ENCODE assay signal across 13 mouse cellular contexts in the genomic region with DNA sequence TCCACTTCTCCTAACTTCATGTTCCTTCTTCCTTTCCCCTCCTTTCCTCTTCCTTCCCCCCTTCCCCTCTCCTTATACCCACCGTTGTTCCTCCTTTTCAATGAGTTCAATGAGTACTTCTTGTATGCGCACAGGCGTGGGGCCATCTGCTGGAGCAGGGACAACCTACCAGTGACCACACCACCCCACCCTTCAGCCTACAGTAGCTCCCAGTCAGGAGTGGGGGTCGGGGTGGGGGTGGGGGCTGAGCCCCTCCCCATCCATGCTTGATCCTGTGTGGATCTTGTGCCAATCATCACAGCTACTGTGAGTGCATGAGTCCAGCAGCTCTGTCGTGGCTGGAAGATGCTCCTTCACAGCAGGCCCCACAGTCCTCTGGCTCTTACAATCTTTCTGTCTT.
DNase-seq lines count a peak whose midpoint lies in the region; ATAC-seq and TF ChIP-seq lines count a peak whose summit lies in the region.
"Had no signal": no experiment of that assay in that cellular context is flagged by ENCODE, and none has a peak within 500 bp of the region (broad histone marks: within the 10 kb centered on the region; RNA-seq: fewer than 3 reads in every experiment).

No protein-coding gene starts in this region.

- no peak overlapping the region for H3K4me2 ChIP-seq in hindbrain, embryonic 13.5 days
- H3K4me2 ChIP-seq in hindbrain, embryonic 14.5 days (replicated peaks), result no peak overlapping the region
- H3K4me2 ChIP-seq in midbrain, embryonic 14.5 days (ENCODE audit: low read length), result no peak overlapping the region
- peak overlapping the region; percentile 76 for H3K4me2 ChIP-seq in myocyte (ENCODE audit: low read depth)
- H3K4me2 ChIP-seq: forebrain, embryonic 15.5 days had no signal

- intact Hi-C loops in gastrocnemius, adult 2 months (cut with DNase I), result loop anchor here (5.0 kb wide), 1 partner anchor 131 kb away; no protein-coding TSS in a partner anchor

- no peak for TF ChIP-seq CTCF in gastrocnemius, adult 2 months (IDR thresholded peaks at IDR 0.05)

- peaks cover 6% of the 10 kb centered on the region for H3K4me1 ChIP-seq in hindbrain, embryonic 13.5 days (replicated peaks)
- H3K4me1 ChIP-seq in hindbrain, embryonic 14.5 days (replicated peaks; ENCODE audit: control insufficient read depth, insufficient read depth, low read length), result no peaks in the 10 kb centered on the region
- H3K4me1 ChIP-seq in midbrain, embryonic 10.5 days, result peaks cover 29% of the 10 kb centered on the region
- peaks cover 3% of the 10 kb centered on the region; the same call in 1 of the 2 replicates for H3K4me1 ChIP-seq in midbrain, embryonic 14.5 days (ENCODE audit: control insufficient read depth, insufficient read depth, low read length)
- H3K4me1 ChIP-seq: forebrain, embryonic 15.5 days had no signal

- peak; percentile 39 for ATAC-seq in hindbrain, embryonic 13.5 days (ENCODE audit: low FRiP score)
- no peak for ATAC-seq in hindbrain, embryonic 14.5 days (ENCODE audit: low FRiP score)
- ATAC-seq in midbrain, embryonic 14.5 days (ENCODE audit: low FRiP score, low TSS enrichment), result no peak
- ATAC-seq: forebrain, embryonic 15.5 days; liver, postnatal 0 days had no signal

- 0 out of 2 replicates have a peak, but pooled peaks cover 3% of the 10 kb centered on the region for H3K27me3 ChIP-seq in hindbrain, embryonic 13.5 days
- no peaks in the 10 kb centered on the region for H3K27me3 ChIP-seq in hindbrain, embryonic 14.5 days (ENCODE audit: control insufficient read depth, insufficient read depth, low read length)
- H3K27me3 ChIP-seq in midbrain, embryonic 10.5 days (ENCODE audit: low read depth, poor library complexity, severe bottlenecking), result no peaks in the 10 kb centered on the region
- H3K27me3 ChIP-seq in midbrain, embryonic 14.5 days (ENCODE audit: control insufficient read depth, insufficient read depth, low read length), result no peaks in the 10 kb centered on the region
- no peaks in the 10 kb centered on the region for H3K27me3 ChIP-seq in myocyte (ENCODE audit: control insufficient read depth, insufficient read depth, insufficient read length)
- H3K27me3 ChIP-seq: forebrain, embryonic 15.5 days had no signal

- TF ChIP-seq POLR2A in myocyte (IDR thresholded peaks at IDR 0.05; ENCODE audit: insufficient read length, low read depth), result no peak

- no peak for DNase-seq in gastrocnemius, adult 2 months
- no peak for DNase-seq in gastrocnemius, postnatal 4 days (ENCODE audit: low spot score in 2 of 2)
- no peak for DNase-seq in hindbrain, embryonic 14.5 days (ENCODE audit: low spot score)
- DNase-seq in midbrain, embryonic 10.5 days (ENCODE audit: low spot score), result no peak
- DNase-seq in midbrain, embryonic 14.5 days, result no peak
- DNase-seq in gastrocnemius, postnatal 25 days, result no peak
- DNase-seq: adrenal gland, postnatal 25 days; liver, postnatal 0 days; right cerebral cortex, postnatal 4 days; thymus, postnatal 14 days had no signal

- WGBS in hindbrain, embryonic 13.5 days, result 38% methylated on average over 5 of the region's 5 CpGs
- 43% methylated on average over 5 of the region's 5 CpGs for WGBS in hindbrain, embryonic 14.5 days
- WGBS in midbrain, embryonic 10.5 days, result 40% methylated on average over 5 of the region's 5 CpGs
- WGBS in midbrain, embryonic 14.5 days, result 39% methylated on average over 5 of the region's 5 CpGs

- no peaks in the 10 kb centered on the region for H3K9me3 ChIP-seq in hindbrain, embryonic 13.5 days
- H3K9me3 ChIP-seq in hindbrain, embryonic 14.5 days (ENCODE audit: control insufficient read depth, low read length), result no peaks in the 10 kb centered on the region
- H3K9me3 ChIP-seq in midbrain, embryonic 10.5 days (replicated peaks), result no peaks in the 10 kb centered on the region
- H3K9me3 ChIP-seq in midbrain, embryonic 14.5 days (ENCODE audit: control insufficient read depth, low read length), result no peaks in the 10 kb centered on the region
- H3K9me3 ChIP-seq: forebrain, embryonic 15.5 days had no signal

- peaks cover 11% of the 10 kb centered on the region for H3K79me2 ChIP-seq in myocyte (ENCODE audit: control insufficient read depth, insufficient read depth)

- H3ac ChIP-seq in myocyte (ENCODE audit: control insufficient read depth, insufficient read length), result no peak overlapping the region

- no peaks in the 10 kb centered on the region for H3K36me3 ChIP-seq in hindbrain, embryonic 13.5 days
- H3K36me3 ChIP-seq in hindbrain, embryonic 14.5 days (replicated peaks; ENCODE audit: control insufficient read depth, insufficient read depth), result no peaks in the 10 kb centered on the region
- H3K36me3 ChIP-seq in midbrain, embryonic 10.5 days, result no peaks in the 10 kb centered on the region
- H3K36me3 ChIP-seq in midbrain, embryonic 14.5 days (ENCODE audit: control insufficient read depth, insufficient read depth, low read length), result no peaks in the 10 kb centered on the region
- H3K36me3 ChIP-seq in myocyte (ENCODE audit: control insufficient read depth, insufficient read depth), result no peaks in the 10 kb centered on the region
- H3K36me3 ChIP-seq: forebrain, embryonic 15.5 days had no signal

- H3K27ac ChIP-seq in gastrocnemius, adult 2 months, result peak overlapping the region; percentile 81
- no peak overlapping the region for H3K27ac ChIP-seq in hindbrain, embryonic 13.5 days
- H3K27ac ChIP-seq in hindbrain, embryonic 14.5 days, result no peak overlapping the region
- H3K27ac ChIP-seq in midbrain, embryonic 10.5 days (replicated peaks), result 0 out of 2 replicates have a peak overlapping the region, but pooled peaks have one; percentile 49
- H3K27ac ChIP-seq in midbrain, embryonic 14.5 days (replicated peaks; ENCODE audit: low read depth, low read length), result no peak overlapping the region
- H3K27ac ChIP-seq: forebrain, embryonic 15.5 days had no signal

- peak overlapping the region; percentile 56 for H3K4me3 ChIP-seq in gastrocnemius, adult 2 months
- no peak overlapping the region for H3K4me3 ChIP-seq in hindbrain, embryonic 13.5 days
- no peak overlapping the region for H3K4me3 ChIP-seq in hindbrain, embryonic 14.5 days (replicated peaks; ENCODE audit: low read length)
- H3K4me3 ChIP-seq in midbrain, embryonic 10.5 days, result no peak overlapping the region
- no peak overlapping the region for H3K4me3 ChIP-seq in midbrain, embryonic 14.5 days (replicated peaks; ENCODE audit: low read depth, low read length)
- H3K4me3 ChIP-seq in myocyte, result peak overlapping the region; percentile 21
- H3K4me3 ChIP-seq: forebrain, embryonic 15.5 days had no signal

- H3K9ac ChIP-seq in hindbrain, embryonic 13.5 days, result no peak overlapping the region
- H3K9ac ChIP-seq in hindbrain, embryonic 14.5 days, result no peak overlapping the region
- no peak overlapping the region for H3K9ac ChIP-seq in midbrain, embryonic 14.5 days (replicated peaks; ENCODE audit: low read length)
- H3K9ac ChIP-seq: forebrain, embryonic 15.5 days; liver, postnatal 0 days had no signal

TF ChIP-seq in myocyte, 11 proteins besides CTCF, POLR2A, EP300 and RAD21:
- TF ChIP-seq TCF12 (IDR thresholded peaks at IDR 0.05; ENCODE audit: insufficient read depth, poor library complexity, severe bottlenecking), result no peak
- TF ChIP-seq MYOG (IDR thresholded peaks at IDR 0.05; ENCODE audit: control insufficient read depth in 1 of 3, insufficient read depth in 1 of 3, insufficient read length in 2 of 3, low read depth in 2 of 3), result no peak
- TF ChIP-seq MYOD1 (IDR thresholded peaks at IDR 0.05; ENCODE audit: control insufficient read depth in 1 of 3, insufficient read length in 2 of 3, low read depth in 2 of 3), result no peak
- no peak for TF ChIP-seq USF1 (IDR thresholded peaks at IDR 0.05; ENCODE audit: low read depth)
- no peak for TF ChIP-seq REST (IDR thresholded peaks at IDR 0.05; ENCODE audit: insufficient read depth, insufficient read length)
- TF ChIP-seq CEBPB (IDR thresholded peaks at IDR 0.05; ENCODE audit: insufficient read depth, poor library complexity, severe bottlenecking), result no peak
- no peak for TF ChIP-seq POLR2AphosphoS2 (IDR thresholded peaks at IDR 0.05; ENCODE audit: insufficient read length, low read depth)
- no peak for TF ChIP-seq TCF3 (IDR thresholded peaks at IDR 0.05; ENCODE audit: insufficient read length, low read depth)
- TF ChIP-seq E2F4 (IDR thresholded peaks at IDR 0.05; ENCODE audit: insufficient read depth), result no peak
- no peak for TF ChIP-seq MAX (IDR thresholded peaks at IDR 0.05; ENCODE audit: low read depth)
- no peak for TF ChIP-seq SRF (IDR thresholded peaks at IDR 0.05; ENCODE audit: control insufficient read depth, insufficient read length, low read depth)
TF ChIP-seq in myocyte: peak in this region for 0.

Comparison
In these comparisons a context has a peak if more than half of its experiments do, and no peak if none do; other contexts are left out.
1. H3K27ac ChIP-seq: peak in gastrocnemius, adult 2 months (single experiment) and midbrain, embryonic 10.5 days (single experiment); none in hindbrain, embryonic 13.5 days (single experiment), hindbrain, embryonic 14.5 days (single experiment) and midbrain, embryonic 14.5 days (single experiment).
2. H3K4me3 ChIP-seq: peak in gastrocnemius, adult 2 months (single experiment) and myocyte (single experiment); none in hindbrain, embryonic 13.5 days (single experiment), hindbrain, embryonic 14.5 days (single experiment), midbrain, embryonic 10.5 days (single experiment) and midbrain, embryonic 14.5 days (single experiment).